Mouse (Mus musculus) C2C12 (cell line): Measurements from ENCODE around the gene Adcyap1r1. TPM values are rescaled to one million over a fixed set of nuclear protein-coding genes. Genes with fewer than 3 reads are reported as not detected.

Source experiments
- H3K27me3 ChIP-seq: one replicate; pipeline ENCODE4 v1.6.1; 2011; ENCODE audit not compliant: control insufficient read depth, insufficient read depth, insufficient read length
- H3K36me3 ChIP-seq: one replicate; pipeline ENCODE4 v1.6.1; 2011; ENCODE audit not compliant: control insufficient read depth, insufficient read depth
- H3K4me3 ChIP-seq: one replicate; pipeline ENCODE4 v1.5.1; 2011; ENCODE audit warnings: mild to moderate bottlenecking, control low read depth; ENCODE audit not compliant: poor library complexity, insufficient read depth, severe bottlenecking
- H3K79me2 ChIP-seq: one replicate; pipeline ENCODE4 v1.6.1; 2011; ENCODE audit not compliant: control insufficient read depth, insufficient read depth
- H3K79me3 ChIP-seq: one replicate; pipeline ENCODE4 v1.6.1; 2011; ENCODE audit warnings: low read depth, control low read depth
- H3ac ChIP-seq: one replicate; pipeline ENCODE3; 2011; ENCODE audit warnings: low read depth; ENCODE audit not compliant: control insufficient read depth, insufficient read length
- CEBPB ChIP-seq: IDR thresholded peaks from one replicate; pipeline ENCODE4 v1.6.1; 2011; ENCODE audit warnings: low read depth, mild to moderate bottlenecking, control low read depth, moderate library complexity
- CTCF ChIP-seq: IDR thresholded peaks from one replicate; pipeline ENCODE4 v1.5.1; 2011; ENCODE audit not compliant: control insufficient read depth, insufficient read depth, insufficient read length
- FOSL1 ChIP-seq: IDR thresholded peaks from one replicate; pipeline ENCODE4 v1.8.0; 2011; ENCODE audit warnings: mild to moderate bottlenecking, low read length; ENCODE audit not compliant: poor library complexity, insufficient read depth, severe bottlenecking
- MAX ChIP-seq: IDR thresholded peaks from one replicate; pipeline ENCODE4 v1.6.1; 2011; ENCODE audit warnings: mild to moderate bottlenecking, control low read depth
- MYOD1 ChIP-seq: IDR thresholded peaks from one replicate; pipeline ENCODE4 v1.6.1; 2011; ENCODE audit warnings: low read depth; ENCODE audit not compliant: control insufficient read depth, insufficient read length
- MYOG ChIP-seq: IDR thresholded peaks from one replicate; pipeline ENCODE4 v1.6.1; 2011; ENCODE audit not compliant: control insufficient read depth, insufficient read length; ENCODE audit errors: extremely low read depth
- USF1 ChIP-seq: IDR thresholded peaks from one replicate; pipeline ENCODE4 v1.6.1; 2011; ENCODE audit warnings: low read depth, mild to moderate bottlenecking, control low read depth, moderate library complexity
- polyA plus RNA-seq: library from polyadenylated mRNA; unstranded; fragments of >200 nt; fragmentation: generic; extraction: Trizol; gene quantifications from one replicate; pipeline ENCODE4 v1.2.1, GENCODE M21; 2012; ENCODE audit warnings: missing spikeins

Gene Adcyap1r1
- polyA plus RNA-seq, 1 experiment = 0.01 TPM

DNA sequence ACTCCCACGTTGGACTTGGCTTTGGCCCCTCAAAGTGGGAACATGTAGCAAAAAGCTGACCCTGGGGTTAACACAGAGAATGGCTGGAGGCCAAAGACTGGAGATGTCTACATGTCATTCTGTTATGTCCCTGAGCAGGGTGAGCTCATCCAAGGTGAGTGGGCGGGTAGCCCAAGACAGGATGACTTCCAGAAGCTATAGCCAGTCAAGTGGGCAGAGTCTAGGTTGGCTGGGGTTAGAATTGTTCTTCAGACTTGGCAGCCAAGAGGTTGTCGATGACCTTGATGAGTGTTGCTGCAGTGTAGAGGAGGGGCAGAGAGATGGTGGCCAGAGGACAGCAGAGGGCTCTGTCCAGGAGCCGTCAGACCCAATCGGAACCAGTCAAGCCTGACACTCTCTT, 18.9 kb downstream of the Adcyap1r1 start:
- Histone ChIP-seq H3ac (no peak overlapping the region), H3K27me3 (no peaks in the 10 kb centered on the region), H3K36me3 (no peaks in the 10 kb centered on the region), H3K4me3 (no peak overlapping the region), H3K79me3 (no peaks in the 10 kb centered on the region), H3K79me2 (no peaks in the 10 kb centered on the region)
- TF ChIP-seq MYOD1 (no peak), USF1 (no peak), MYOG (no peak), MAX (no peak), CEBPB (no peak), FOSL1 (no peak)

DNA sequence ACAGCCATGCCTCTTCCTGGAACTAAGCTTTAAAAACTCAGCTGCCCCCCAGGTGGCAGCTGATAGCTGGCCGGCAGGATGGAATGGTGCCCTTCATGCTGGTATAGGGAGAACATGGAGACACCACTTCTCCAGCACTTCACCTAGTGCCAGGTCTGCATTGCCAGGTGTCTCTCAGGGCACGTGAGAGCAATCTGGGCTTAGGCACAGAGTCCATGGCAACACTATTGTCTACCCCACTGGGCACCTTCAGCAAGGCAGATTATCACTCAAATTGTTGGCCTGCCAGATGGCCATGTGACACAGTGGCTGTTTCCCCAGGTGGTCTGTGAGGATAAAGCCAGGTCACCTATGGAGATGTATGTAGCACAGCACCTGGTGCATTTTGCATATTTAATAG, 20.6 kb downstream of the Adcyap1r1 start:
- no peaks in the 10 kb centered on the region for H3K79me2 ChIP-seq
- no peaks in the 10 kb centered on the region for H3K36me3 ChIP-seq
- H3ac ChIP-seq = no peak overlapping the region
- no peak overlapping the region for H3K4me3 ChIP-seq
- no peaks in the 10 kb centered on the region for H3K79me3 ChIP-seq
- peaks cover 3% of the 10 kb centered on the region for H3K27me3 ChIP-seq
- TF ChIP-seq USF1 (no peak), MAX (no peak), FOSL1 (no peak), CEBPB (no peak)

DNA sequence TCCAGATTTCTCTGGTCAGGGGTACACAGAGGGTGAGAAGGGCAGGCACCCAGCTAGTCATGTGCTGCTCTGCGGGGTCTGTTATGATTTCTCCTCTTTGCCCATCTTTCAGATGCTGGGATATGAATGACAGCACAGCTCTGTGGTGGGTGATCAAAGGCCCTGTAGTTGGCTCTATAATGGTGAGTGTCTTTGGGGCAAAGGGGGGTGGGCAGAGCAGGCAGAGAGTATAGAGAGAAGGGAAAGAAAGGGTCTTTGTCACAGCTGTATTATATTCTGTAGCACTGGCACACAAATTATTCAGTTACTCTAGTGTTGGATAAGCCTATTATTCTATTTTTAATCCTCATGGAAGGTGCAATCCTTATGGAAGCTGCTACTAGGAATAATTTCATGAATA, 29.2 kb downstream of the Adcyap1r1 start:
- Histone ChIP-seq H3K79me2 (no peaks in the 10 kb centered on the region), H3K36me3 (no peaks in the 10 kb centered on the region), H3K4me3 (no peak overlapping the region), H3ac (no peak overlapping the region), H3K27me3 (peaks cover 12% of the 10 kb centered on the region), H3K79me3 (no peaks in the 10 kb centered on the region)
- TF ChIP-seq CTCF = no peak
- no peak for TF ChIP-seq MYOD1
- TF ChIP-seq CEBPB = no peak

DNA sequence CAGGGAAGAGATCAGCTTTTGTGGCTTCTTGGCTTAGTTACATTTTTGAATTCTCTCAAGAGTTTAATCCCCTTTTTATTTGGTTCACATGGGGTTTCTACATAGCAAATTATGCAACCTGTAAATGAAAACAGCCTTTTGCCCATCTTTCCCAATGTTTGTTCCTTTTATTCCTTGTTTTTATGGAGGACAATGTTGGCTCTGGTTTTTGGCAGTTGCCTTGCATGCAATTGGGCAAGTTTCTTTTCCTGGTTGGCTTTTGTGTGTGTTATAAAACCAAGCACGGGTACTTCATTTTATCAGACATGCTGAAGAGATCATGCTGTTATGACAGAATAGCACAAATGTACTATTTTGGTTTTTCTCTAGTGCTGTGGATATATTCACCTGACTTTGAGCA, 30.7 kb downstream of the Adcyap1r1 start:
- no peaks in the 10 kb centered on the region for H3K79me3 ChIP-seq
- H3ac ChIP-seq = no peak overlapping the region
- no peaks in the 10 kb centered on the region for H3K36me3 ChIP-seq
- no peaks in the 10 kb centered on the region for H3K79me2 ChIP-seq
- no peak overlapping the region for H3K4me3 ChIP-seq
- H3K27me3 ChIP-seq = peaks cover 9% of the 10 kb centered on the region
- TF ChIP-seq USF1 = no peak
- no peak for TF ChIP-seq MYOD1
- TF ChIP-seq FOSL1 = no peak
- no peak for TF ChIP-seq MYOG
- TF ChIP-seq CTCF = no peak
- TF ChIP-seq CEBPB = no peak
- no peak for TF ChIP-seq MAX

DNA sequence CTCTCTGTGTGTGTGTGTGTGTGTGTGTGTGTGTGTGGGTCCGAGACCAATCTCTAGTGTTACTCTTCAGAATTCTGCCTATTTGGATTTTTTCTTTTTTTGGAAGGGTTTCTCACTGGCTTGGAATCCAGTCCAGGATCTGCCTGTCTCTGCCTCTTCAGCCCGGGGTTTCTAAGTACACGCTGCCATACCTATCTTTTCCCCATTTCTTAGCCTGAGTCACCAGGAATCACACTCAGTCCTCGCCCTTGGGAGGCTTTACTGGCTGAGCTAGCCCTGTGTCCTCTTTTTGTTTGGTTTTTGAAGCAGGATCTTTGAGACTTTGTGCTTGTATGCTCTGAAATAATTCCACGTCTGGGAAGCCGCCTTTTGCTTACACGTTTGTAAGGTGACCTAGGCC, 31.6 kb downstream of the Adcyap1r1 start:
- TF ChIP-seq USF1 = no peak
- no peak for TF ChIP-seq MYOG
- TF ChIP-seq CTCF = no peak
- TF ChIP-seq MYOD1 = no peak
- TF ChIP-seq MAX = no peak
- no peak for TF ChIP-seq CEBPB
- TF ChIP-seq FOSL1 = no peak
- H3K27me3 ChIP-seq = peaks cover 9% of the 10 kb centered on the region

DNA sequence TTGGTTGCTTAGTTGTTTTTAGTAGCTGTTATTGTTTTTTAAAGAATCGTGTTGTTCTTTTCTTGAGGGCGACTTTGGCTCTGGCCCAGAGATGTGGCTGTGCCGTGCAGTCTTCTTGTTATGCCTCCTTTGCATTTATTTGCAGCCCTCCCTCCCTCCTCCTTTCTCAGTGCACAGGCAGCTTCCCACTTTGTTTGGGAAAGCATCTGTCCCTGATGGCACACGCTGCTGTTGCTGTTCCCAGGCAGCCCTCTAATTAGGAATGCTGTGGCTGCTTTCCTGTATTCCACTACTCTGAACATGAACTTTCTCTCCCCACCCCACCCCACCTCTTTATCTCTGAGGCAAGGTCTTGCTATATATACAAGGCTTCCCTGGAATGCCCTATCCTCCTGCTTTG, 32.4 kb downstream of the Adcyap1r1 start:
- Histone ChIP-seq H3K36me3 (no peaks in the 10 kb centered on the region), H3K79me3 (no peaks in the 10 kb centered on the region), H3K27me3 (peaks cover 6% of the 10 kb centered on the region), H3K4me3 (no peak overlapping the region), H3K79me2 (no peaks in the 10 kb centered on the region), H3ac (no peak overlapping the region)
- TF ChIP-seq MYOG (no peak), MYOD1 (no peak), FOSL1 (no peak), MAX (no peak), USF1 (no peak), CTCF (no peak), CEBPB (no peak)

More for the DNA sequence above, 31.6 kb downstream of the Adcyap1r1 start:
- Histone ChIP-seq H3K79me2 (no peaks in the 10 kb centered on the region), H3ac (no peak overlapping the region), H3K4me3 (no peak overlapping the region), H3K36me3 (no peaks in the 10 kb centered on the region), H3K79me3 (no peaks in the 10 kb centered on the region)

DNA sequence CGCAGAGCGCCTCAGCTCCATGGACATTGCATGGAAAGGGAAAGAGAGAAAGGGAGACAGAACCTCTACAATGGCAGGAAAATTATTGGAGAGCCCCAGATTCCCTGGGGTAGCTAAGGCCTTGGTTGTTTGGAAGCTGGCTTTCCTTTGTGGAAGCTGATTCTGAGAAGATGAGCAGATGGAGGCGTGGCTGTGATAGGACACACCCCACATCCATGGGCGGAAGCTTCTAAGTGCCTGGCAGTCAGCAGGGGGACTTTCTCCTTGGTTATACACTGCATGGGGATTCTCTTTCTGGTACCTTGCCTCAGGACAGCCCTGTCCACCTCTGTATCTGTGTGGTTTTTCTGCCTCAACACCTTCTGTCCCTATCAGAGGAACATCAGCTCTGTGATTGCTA, 33.4 kb downstream of the Adcyap1r1 start:
- Histone ChIP-seq H3K79me2 (no peaks in the 10 kb centered on the region), H3K27me3 (peaks cover 3% of the 10 kb centered on the region), H3K79me3 (no peaks in the 10 kb centered on the region), H3ac (no peak overlapping the region), H3K36me3 (no peaks in the 10 kb centered on the region), H3K4me3 (no peak overlapping the region)
- TF ChIP-seq FOSL1 (no peak), MYOD1 (no peak), CEBPB (no peak), CTCF (no peak), MAX (no peak), USF1 (no peak), MYOG (no peak)
